Mouse (Mus musculus): ENCODE results near the gene Capn13. TPM values are rescaled to one million over a fixed set of nuclear protein-coding genes. Genes with fewer than 3 reads are reported as not detected.

Capn13 gene
- total RNA-seq (2023), result not detected

DNA sequence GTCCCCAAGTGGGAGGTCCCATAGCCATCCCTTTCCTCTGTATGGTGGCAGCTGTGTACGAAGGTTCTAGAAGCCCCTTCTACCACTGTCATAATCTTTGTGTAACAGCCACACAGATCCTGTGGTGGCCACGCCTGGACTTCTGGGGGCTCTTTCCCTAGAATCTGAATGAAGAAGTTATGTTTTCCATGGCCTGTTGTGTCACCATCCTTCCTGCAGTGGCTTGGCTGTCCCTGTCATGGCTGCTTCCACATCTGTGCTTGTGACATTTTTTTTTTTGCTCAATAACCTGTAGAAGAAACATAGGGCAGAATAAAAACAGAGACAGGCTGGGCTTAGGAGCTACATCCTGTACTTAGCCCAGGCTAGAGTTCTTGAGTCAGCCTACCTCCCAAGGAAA, at the start of gene Capn13:
Gene Capn13, minus strand, starts transcription at position 5 of the 400 bp plus-strand sequence.

All from neutrophil, adult 83 days (primary cell).